ENCODE assay signal across 12 mouse cellular contexts in the genomic region with DNA sequence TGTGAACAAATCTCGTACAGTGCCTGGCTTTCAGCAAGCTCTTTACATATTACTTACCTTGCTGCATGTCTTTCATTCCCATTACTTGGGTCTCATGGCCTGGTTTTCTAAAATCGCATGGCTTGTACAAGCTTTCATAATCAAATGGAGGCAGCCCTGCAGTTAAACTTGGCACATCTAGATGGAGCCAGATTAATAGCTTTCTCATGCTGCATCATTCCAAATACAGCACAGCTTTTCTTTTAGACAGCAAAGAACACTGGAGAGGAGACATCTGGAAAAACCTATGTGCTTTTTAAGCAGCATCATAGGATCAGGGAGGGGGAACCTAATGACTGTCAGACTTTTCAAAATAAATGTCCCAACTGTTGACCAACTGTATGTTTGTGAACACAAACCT. TPM values are rescaled to one million over a fixed set of nuclear protein-coding genes. Genes with fewer than 3 reads are reported as not detected.
DNase-seq lines count a peak whose midpoint lies in the region; TF ChIP-seq lines count a peak whose summit lies in the region.
"Had no signal": no experiment of that assay in that cellular context is flagged by ENCODE, and none has a peak within 500 bp of the region (broad histone marks: within the 10 kb centered on the region; RNA-seq: fewer than 3 reads in every experiment).

No protein-coding gene starts in this region.

- TF ChIP-seq CTCF in gastrocnemius, adult 2 months (IDR thresholded peaks at IDR 0.05), result peak; percentile 50

- intact Hi-C loops in gastrocnemius, adult 2 months (cut with DNase I), result loop anchor here (10.0 kb wide), 1 partner anchor 92 kb away; no protein-coding TSS in a partner anchor
- intact Hi-C loops in left cerebral cortex, postnatal 4 days (cut with DNase I), result no loop called here

- no peak for DNase-seq in gastrocnemius, adult 2 months
- DNase-seq in gastrocnemius, adult 8-10 months (ENCODE audit: low spot score in 2 of 2), result no peak
- DNase-seq in left cerebral cortex, adult 11 months (ENCODE audit: low spot score), result peak; percentile 10
- DNase-seq in left cerebral cortex, postnatal 4 days, result no peak
- DNase-seq in 3T3-L1 (ENCODE audit: low read depth, low spot score) (peak; percentile 33), MN1 (ENCODE audit: low spot score) (peak; percentile 35)
- DNase-seq in thymus, postnatal 14 days, result no peak
- DNase-seq in spleen, postnatal 4 days (ENCODE audit: low spot score in 2 of 2), result no peak
- DNase-seq: adrenal gland, postnatal 36 days; gastrocnemius, postnatal 36 days had no signal

- peak overlapping the region; percentile 67; the same call in 1 of the 2 replicates for H3K27ac ChIP-seq in gastrocnemius, adult 2 months
- H3K27ac ChIP-seq: embryonic facial prominence, embryonic 12.5 days; limb, embryonic 12.5 days had no signal

- no peak overlapping the region for H3K4me3 ChIP-seq in gastrocnemius, adult 2 months
- H3K4me3 ChIP-seq: embryonic facial prominence, embryonic 12.5 days; limb, embryonic 12.5 days had no signal

RNA-seq across cellular contexts. Expression of a gene that starts 16.3 kb away (rescaled TPM):
- total RNA-seq in gastrocnemius, adult 2 months (2021), result 1 to 10 TPM; 1.4 to 1.7 TPM
- total RNA-seq in gastrocnemius, adult 8-10 months (2022), result 1 to 10 TPM in 3 of 4 experiments, under 1 TPM in 1; 0.88 to 1.5 (median 1.2) TPM
- 10 to 100 TPM; 29.0 to 31.3 TPM for total RNA-seq in left cerebral cortex, postnatal 4 days (2021)

RNA-seq across cellular contexts. Expression of a gene that starts 19.1 kb away (rescaled TPM):
- total RNA-seq in gastrocnemius, adult 2 months (2021), result not detected
- total RNA-seq in gastrocnemius, adult 8-10 months (2022), result not detected
- not detected for total RNA-seq in left cerebral cortex, postnatal 4 days (2021)
- total RNA-seq: adrenal gland, postnatal 36 days; gastrocnemius, postnatal 36 days had no signal

Comparison
In these comparisons a context has a peak if more than half of its experiments do, and no peak if none do; other contexts are left out.
1. DNase-seq: peak in left cerebral cortex, adult 11 months (single experiment), 3T3-L1 (single experiment) and MN1 (single experiment); none in gastrocnemius, adult 2 months (single experiment), gastrocnemius, adult 8-10 months (0 of 2), left cerebral cortex, postnatal 4 days (single experiment), thymus, postnatal 14 days (single experiment) and spleen, postnatal 4 days (0 of 2).
2. RNA of a gene that starts 16.3 kb away (total RNA-seq): 29.0 to 31.3 TPM in left cerebral cortex, postnatal 4 days; 1.4 to 1.7 TPM in gastrocnemius, adult 2 months and 0.88 to 1.5 TPM in gastrocnemius, adult 8-10 months; every median in the first group is over 10 times any median in the second.